Mouse (Mus musculus) naive thymus-derived CD4-positive, alpha-beta T cell, adult 5 months (primary cell): Measurements from ENCODE around the gene Myef2. TPM values are rescaled to one million over a fixed set of nuclear protein-coding genes. Genes with fewer than 3 reads are reported as not detected.

Experiments
- polyA plus RNA-seq: library from polyadenylated mRNA; unstranded; fragments of 100-300 nt; shearing (Covaris generic); gene quantifications from one replicate; pipeline ENCODE4 v1.2.1, GENCODE M21; 2017

The Myef2 gene
- 18.7 TPM for polyA plus RNA-seq

GRCm38 (mm10) chr2:125123477-125123852 is at the start of gene Myef2:
TSS of gene Myef2 (minus strand) at chr2:125123661.

GRCm38 (mm10) chr2:125152388-125152787 is 28.9 kb upstream of the Myef2 start, which contains the start of gene Slc12a1:
TSS of gene Slc12a1 (plus strand) at chr2:125152505.

GRCm38 (mm10) chr2:125135903-125136811 is 12.7 kb upstream of the Myef2 start, which contains the start of gene Ctxn2:
TSS of gene Ctxn2 (plus strand) at chr2:125136692.

GRCm38 (mm10) chr2:125067894-125068293 is 55.6 kb downstream of the Myef2 start, which contains the start of gene Slc24a5:
TSS of gene Slc24a5 (plus strand) at chr2:125068124.

Other genes with a start within 250 kb of the Myef2 start
- 1.3 TPM for gene Slc24a5, start 55.5 kb downstream of the Myef2 start, polyA plus RNA-seq
- gene Ctxn2, start 13.0 kb upstream of the Myef2 start, polyA plus RNA-seq, result not detected
- gene Slc12a1, start 28.8 kb upstream of the Myef2 start, polyA plus RNA-seq, result not detected
- gene Dut, start 123.5 kb upstream of the Myef2 start, polyA plus RNA-seq, result 33.1 TPM